Mouse (Mus musculus): Measurements from ENCODE around the gene Rexo5.

The Rexo5 gene

DNA sequence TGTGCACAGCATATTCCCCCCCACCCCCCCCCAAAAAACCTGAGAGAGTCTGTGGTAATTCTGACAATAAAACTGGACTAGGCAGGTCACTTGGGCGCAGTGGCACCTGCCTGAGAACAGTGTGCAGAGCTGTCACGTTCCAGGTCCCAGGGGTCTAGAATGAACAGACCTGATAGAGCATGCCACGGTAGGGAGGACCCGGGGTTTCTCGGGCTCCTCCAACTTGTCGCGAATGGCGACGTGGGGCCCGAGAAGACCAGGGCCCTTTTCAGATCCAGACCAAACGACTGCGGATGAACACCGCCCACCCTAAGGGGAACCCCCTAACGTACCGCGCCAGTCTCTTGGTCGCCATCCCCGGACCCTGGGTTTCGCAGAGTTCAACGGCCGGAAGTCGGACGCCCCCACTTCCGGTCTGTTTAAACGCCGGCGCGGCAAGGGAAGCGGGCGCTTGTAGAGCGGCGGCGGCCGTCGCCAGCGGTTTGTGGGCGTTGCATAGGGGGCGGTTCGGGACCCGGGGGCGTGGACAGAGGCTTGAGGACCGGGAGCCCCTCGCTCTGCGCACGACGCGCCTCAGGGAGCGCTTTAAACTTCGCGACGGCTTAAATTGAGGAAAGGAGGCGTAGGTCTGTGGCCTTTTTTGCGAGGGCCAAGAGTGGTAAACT, at the start of gene Rexo5, which contains the start of gene Eri2:
Gene Rexo5, plus strand, starts transcription at position 421 of the 665 bp plus-strand sequence.
Gene Eri2, minus strand, starts transcription at position 473 of the 665 bp plus-strand sequence.
- peak; percentile 35 for DNase-seq (ENCODE audit: low read depth)

DNA sequence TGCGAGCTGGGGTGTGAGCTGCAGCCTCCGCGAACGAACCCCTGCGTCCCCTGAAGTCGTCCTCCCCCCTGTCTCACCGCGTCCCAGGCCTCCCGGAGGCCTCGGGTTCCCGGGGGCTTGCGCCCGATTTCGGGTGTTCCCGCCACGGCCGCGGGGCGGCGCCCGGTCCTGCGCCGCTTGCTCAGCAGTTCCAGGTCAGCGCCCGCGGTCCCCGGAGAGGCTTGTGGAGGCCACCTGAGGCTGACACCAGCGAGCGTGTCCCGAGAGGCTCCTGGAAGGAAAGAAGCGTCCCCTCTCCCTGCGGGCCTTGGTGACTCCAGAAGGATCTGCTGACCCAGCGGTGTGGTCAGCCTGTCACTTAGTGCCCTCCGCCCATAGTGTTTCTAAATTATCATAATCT, 49.5 kb upstream of the Rexo5 start:
- no peak for DNase-seq (ENCODE audit: low read depth)

DNA sequence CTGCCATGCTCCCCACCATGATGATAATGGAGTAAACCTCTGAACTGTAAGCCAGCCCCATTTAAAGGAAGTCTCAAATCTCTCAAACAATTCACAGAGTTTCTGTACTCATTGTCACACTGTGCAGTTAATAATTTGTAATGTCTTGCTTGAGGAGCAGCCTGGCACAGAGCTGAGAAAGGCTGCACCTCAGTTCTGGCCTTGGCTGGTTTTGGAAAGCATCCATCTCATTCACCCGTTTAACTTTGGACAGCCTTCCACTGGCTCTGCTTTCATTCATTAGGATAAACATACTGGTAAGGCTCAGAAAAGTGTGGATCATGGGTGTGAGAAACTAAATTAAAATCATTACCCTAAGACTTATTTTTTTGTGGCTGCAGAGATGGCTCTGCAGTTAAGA, 47.9 kb upstream of the Rexo5 start:
- DNase-seq (ENCODE audit: low read depth): no peak

DNA sequence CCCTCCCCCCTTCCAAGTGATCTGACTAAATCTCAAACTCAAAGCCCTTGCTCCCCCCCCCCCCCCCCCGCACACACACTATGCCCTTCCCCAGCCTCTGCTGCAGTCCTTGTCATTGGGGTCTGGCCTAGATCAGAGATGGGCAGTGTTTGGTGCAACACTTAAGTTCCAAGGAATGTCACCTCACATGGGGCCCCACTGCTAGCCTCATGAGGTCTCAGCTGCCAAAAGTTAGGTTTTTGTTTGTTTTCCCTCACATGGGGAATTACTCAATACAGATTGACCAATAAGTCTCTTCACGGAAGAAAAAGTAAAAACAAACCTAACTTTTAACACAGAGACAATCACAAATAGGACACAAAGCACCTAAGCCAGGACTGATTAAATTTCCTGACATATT, 45.0 kb upstream of the Rexo5 start:
- DNase-seq (ENCODE audit: low read depth): no peak

DNA sequence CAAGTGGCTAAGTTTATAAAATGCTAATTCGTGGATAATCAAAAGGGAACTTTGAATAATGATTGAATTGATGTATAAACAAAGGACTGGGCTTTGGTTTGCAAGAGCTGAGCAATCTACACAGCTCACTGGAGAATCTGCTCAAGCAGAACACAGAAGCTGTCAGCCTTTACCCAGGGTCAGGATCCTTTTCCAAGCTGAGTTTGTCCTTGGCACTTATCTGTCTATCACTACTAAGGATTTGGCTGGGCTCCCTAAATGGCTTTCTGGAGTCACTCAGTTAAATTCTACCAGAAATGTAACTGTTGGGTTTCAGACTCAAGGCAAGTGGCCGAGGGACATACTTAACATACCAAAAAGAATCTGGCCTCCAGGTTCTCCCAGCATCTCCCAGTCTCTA, 43.9 kb upstream of the Rexo5 start:
- no peak for DNase-seq (ENCODE audit: low read depth)

DNA sequence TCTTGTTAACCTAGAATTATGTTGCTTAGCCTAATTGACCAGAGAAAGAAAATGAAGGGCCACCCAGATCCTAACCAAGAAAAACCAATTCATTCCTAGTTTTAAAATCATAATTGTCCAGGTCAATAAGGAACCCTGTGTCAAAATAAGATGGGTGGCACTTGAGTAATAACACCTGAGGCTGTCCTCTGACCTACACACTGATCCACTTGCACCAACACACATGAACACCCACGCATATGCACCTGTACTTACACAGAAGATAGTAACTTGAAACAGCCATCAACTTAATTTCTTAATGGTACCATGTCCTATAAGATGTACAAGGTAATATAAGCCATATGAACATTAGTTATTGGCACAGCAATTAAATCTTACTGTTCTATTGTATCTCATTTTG, 40.1 kb upstream of the Rexo5 start:
- no peak for DNase-seq (ENCODE audit: low read depth)

DNA sequence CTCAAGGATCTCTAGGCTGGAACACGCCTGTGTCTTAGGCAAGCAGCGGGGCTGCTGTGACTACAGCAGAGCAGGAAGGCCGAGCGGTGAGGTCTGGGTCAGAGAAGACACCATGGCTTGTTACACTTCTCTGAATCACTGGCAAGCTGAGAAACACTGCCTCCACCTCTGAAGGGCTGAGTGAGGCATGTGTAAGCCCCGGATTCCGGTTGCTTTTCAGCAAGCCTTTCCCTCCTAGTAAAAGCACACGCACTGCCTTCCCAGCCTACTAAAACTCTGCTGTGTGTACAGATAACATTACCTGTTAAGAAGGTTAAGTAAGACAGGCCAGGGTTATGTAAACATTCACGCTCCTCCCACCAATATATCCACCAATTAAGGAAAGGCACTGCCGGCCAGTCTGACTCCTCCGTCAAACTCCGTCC, 33.3 kb upstream of the Rexo5 start, which contains the start of gene Acsm3:
Gene Acsm3, plus strand, starts transcription at position 397 of the 425 bp plus-strand sequence.
- no peak for DNase-seq (ENCODE audit: low read depth)

DNA sequence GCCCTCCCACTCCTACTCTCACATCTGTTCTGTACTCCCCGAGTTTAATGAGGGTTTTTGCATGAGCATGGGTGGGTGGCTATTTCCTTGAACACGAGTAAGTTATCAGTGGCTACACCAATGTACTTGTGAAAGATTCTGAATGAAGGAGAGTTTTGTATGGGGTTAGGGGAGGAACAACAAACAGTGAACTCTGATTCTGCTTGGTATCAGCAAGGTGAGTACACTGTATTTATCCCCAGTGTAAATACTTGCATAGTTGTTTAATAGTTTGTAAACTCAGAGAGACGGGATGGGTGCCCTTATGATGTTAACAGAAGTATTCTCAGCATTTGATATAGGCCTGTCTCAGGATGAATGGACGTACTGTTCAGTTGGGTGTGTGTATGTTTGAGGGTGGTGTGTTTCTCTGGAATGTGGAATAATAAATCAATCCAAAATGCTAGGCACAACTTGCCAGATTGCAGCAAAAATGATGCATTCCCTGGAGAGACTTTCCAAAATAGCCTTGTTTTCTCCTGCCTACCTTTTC, 31.6 kb upstream of the Rexo5 start:
- DNase-seq (ENCODE audit: low read depth): peak; percentile 20

DNA sequence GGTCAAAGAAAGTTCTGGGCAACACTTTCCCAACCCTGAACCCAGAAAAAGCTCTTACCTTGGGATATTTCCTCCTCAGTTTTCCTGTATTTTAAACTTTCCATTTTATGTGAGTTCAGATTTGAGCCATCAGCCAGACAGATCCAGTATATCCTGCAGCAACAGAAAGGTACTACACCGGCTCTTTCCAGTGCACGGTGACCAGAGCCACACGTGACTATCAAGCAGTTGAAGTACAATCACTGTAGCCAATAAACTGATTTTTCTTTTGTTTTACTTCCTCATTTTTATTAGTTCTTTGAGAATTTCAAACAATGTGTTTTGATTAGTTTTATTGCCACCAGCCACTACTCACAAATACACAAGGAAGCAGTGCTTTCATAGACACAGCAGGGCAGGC, 29.4 kb upstream of the Rexo5 start:
- no peak for DNase-seq (ENCODE audit: low read depth)

DNA sequence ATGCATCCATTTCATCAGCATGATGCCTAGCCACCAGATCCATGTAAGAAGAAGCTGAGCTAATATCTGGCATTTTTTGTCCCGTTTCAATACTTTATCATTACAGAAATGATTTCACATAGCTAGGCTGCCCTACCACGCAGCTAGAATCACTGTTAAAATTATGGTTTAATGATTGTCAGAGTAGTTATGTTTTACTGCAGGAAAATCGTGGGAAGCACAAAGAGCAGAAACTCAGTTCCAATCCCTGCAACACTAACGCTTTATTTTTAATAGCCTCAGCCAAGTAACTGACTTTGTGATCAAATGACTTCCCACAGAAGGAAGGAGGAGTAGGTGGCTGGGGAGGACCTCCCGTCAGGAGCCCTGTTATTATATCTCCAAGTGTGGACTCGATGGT, 26.8 kb upstream of the Rexo5 start:
- DNase-seq (ENCODE audit: low read depth): no peak

DNA sequence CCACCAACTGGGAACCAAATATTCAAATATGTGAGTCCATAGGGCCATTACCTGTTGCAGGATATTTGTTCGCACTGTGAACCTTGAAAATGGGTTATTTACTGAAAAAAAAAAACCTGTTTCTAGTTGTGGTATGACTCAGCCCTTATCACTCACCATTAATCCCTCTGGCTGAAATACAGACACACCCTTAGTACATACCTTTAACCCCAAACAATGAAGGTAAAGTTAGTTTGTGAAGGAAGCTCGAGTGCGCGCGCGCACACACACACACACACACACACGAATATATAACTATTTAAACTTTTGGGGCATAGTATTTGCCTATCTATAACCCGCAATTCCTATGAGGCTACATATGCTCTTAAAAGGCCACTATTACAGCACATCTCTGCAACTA, 23.9 kb upstream of the Rexo5 start:
- no peak for DNase-seq (ENCODE audit: low read depth)

DNA sequence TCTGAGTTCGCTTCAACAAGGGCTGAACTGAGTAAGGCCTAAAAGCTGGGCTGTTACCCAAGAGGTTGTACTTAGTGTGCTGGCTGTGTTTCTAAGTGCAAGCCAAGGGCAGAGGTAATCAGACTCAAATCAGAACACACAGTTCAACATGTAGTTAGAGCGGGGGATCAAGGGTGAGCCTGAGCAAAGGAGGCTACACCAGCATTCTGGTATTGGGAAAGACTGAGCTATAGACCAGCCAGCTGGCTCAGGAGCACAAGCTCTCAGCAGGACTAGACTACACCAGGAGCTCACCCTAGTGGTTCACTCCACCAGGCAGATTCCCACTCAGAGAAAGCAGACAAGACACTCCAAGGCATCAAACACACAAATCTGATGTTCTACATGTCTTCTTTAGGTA, 10.4 kb upstream of the Rexo5 start:
- no peak for DNase-seq (ENCODE audit: low read depth)

DNA sequence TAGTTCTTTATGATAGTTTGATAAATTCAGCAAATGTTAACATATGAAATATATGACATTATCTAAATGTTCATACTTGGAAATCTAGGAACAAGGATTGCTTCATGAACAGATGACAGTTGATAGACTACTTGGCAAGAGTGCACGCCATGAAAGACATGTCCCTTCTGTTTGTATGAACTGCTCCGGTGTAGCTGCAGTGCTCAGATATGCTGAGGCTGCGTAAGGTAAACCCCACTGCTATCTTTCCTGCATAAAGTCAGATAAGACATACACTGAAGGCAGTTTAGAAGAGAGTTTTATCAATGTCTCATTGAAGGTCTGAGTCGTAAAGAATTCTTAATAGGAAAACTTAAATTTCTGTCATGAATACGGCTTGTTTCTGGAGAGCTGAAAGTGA, 8.9 kb upstream of the Rexo5 start:
- DNase-seq (ENCODE audit: low read depth): no peak

DNA sequence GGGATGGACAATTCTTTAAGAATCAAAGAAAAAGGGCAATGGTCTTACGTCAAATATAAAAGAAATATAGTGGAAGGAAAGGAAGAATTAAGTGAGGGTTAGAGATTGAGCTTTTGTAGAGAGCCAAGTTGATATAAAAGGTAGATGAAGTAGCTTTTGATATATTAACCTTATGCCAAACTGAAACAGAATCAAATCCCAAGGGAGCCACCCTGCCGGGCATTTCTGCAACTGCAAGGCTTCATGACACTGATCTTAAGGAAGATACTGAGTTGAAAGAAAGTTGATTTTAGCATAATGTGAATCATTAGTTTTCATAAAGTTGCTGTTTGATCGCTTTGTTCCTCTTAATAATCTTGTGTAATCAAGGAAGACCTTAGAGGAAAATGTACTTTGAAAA, 4.8 kb upstream of the Rexo5 start:
- DNase-seq (ENCODE audit: low read depth): no peak

DNA sequence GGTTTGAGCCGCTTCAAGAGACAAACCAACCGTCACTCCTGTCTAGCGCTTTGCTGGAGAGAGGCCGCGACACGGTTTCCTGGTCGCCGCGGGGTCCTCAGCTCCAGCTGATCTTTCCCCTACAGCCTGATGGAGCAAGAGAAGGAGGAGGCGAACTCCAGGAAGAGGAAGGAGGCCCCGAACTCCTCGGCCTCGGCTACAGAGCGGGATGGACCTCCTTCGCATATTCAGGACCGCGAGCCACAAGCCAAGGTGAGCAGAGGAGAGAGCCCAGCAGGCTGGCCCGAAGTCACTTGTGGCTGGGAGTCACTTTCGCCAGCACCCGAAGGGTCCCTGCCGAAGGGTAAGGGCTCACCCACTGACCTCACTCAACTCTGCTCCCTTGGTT, 439 bp downstream of the Rexo5 start:
- DNase-seq (ENCODE audit: low read depth): no peak

DNA sequence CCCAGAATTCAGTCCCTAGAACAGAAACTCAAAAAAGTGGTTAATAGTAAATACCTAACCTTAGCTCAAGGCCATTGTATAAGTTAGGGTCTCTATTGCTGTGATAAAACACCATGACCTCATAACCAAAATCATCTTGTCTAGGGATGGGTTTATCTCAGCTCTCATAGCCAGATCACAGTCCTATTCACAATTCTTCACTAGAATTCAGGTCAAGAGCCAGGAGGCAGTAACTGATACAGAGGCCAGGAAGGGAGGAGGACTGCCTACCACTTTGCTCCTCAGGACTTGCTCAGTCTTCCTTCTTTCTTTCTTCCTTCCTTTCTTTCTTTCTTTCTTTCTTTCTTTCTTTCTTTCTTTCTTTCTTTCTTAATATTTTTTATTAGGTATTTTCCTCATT, 1.5 kb downstream of the Rexo5 start:
- DNase-seq (ENCODE audit: low read depth): no peak

DNA sequence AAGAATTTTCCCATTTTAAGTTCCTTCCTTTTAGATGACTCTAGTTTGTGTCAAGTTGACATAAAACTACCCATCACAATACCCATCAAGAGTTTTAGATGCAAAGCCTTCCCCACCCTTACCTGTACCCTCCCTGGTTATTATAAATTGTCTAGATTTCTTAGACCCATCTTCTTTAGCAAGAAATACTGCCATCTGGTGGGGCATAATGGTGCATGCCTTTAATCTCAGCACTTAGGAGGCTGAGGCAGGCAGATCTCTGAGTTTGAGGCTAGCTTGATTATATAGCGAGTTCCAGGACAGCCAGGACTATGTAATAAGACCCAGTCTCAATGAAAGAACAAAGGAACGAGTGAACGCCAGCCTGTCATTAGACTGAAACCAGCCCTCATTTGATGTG, 6.7 kb downstream of the Rexo5 start:
- DNase-seq (ENCODE audit: low read depth): no peak

DNA sequence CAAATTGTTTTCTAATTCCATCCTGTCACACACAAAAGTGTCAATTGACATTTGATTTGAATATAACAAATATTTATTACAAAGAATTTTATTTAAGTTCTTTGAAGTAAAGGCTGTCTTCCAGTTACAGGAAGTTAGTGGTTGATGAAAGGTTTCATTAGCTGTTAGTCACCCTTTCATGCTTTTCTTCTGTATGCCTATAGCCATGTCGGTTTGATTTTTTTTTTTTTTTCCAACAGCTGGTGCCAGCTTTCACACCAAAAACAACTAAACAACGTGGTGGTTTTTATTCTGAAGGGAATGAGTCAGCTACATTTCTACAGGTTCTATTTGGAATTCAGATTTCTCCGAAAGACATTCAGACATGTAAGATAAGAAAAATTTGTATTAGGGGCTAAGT, 7.2 kb downstream of the Rexo5 start:
- DNase-seq (ENCODE audit: low read depth): no peak

DNA sequence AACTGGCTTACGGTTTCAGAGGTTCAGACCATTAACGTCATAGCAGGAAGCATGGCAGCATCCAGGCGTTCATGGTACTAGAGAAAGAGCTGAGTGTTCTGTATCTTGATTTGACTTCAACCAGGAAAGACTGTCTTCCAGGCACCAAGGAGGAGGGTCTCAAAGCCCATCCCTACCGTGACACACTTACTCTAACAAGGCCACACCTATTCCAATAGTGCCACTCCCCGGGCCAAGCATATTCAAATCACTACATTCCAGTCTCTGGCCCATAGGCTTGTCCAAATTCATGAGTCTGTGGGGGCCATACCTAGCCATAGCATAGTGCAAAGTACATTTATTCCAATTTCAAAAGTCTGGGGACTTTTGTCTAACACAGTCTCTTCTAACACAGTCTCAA, 13.6 kb downstream of the Rexo5 start:
- no peak for DNase-seq (ENCODE audit: low read depth)

DNA sequence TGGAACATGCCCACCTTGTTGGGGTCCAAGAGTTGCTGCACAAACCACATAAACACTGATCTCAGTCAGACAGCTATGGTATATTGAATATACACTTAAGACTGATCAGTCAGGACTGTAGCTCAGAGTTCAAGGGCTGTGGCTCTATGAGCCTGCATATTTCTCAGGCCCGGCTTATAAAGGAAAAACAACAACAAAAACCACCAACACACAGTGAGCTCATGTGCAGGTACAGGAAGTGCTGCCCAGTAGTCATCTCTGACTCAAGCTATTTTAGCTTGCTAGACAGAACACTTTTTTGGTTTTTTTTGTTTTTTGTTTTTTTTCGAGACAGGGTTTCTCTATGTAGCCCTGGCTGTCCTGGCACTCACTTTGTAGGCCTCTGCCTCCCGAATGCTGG, 14.9 kb downstream of the Rexo5 start:
- DNase-seq (ENCODE audit: low read depth): no peak

DNA sequence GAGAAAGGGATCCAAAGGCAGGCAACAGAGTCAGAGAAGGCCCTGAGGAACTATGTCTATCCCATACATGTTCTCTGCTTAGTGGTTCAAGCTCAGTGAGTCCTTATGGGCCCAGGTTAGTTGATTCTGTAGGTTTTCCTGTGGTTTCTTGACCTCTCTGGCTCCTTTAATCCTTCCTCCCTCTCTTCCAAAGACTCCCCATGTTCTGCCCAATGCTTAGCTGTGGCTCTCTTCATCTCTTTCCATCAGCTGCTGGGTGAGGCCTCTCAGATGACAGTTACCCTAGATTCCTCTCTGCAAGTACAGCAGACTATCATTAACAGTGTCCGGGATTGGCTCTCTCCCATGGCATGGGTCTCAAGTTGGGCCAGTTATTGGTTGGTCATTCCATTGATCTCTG, 41.6 kb downstream of the Rexo5 start:
- no peak for DNase-seq (ENCODE audit: low read depth)

DNA sequence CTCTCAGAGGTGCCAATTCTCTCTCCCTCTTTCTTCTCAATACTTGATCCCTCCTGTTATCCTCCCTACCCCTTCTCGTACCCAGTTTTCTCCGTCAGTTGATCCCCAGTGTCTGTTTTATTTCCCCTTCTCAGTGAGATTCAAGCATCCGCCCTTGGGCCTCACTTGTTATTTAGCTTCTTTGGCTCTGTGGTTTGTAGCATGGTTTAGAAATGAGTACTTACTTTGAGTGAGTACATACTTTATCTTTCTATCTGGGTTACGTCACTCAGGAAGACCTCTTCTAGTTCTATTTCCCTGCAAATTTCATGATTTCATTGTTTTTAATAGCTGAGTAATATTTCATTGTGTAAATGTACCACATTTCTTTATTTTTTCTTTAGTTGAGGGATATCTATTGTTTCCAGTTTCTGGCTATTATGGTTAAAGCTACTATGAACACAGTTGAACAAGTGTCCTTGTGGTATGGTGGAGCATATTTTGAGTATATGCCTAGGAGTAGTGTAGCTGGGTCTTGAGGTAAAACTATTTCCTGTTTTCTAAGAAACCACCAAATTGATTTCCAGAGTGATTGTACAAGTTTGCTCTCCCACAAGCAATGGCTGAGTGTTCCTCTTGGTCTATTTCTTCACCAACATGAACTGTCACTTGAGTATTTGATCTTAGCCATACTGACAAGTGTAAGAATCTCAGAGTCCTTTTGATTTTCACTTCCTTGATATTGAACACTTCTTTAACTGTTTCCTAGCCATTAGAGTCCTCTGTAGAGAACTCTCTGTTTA, 42.4 kb downstream of the Rexo5 start:
- DNase-seq (ENCODE audit: low read depth): no peak

DNA sequence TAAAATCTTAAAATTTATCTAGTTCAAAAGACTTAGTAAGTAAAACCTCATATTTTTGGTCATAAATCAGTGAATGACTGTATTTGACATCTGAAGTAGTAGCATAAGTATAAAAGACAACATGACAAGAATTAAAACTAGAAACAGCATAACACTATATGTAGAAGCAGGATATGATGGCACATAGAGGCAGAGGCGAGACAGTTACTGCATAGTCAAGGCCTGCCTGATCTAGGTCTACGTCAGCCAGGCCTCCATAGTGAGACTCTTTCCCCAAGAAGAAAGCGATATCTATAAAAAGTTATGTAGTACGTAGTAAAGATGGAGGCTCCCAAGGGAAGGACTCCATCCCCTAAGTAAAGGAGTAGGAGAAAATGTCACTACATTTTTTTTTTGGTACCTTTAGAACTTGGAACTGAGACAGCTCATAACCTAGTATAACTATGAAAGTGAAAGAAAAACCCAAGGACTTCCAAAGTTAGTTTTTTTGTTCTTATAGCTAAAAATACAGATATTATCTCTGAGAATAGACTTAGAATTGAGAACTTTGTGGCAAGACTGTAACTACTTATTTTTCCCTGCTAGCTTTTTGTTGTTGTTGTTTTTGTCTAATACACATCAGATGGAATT, 48.1 kb downstream of the Rexo5 start:
- no peak for DNase-seq (ENCODE audit: low read depth)

Data from fibroblast of lung, adult 2 months (primary cell).